Mouse (Mus musculus): ENCODE measurements around the gene Clint1.
"Not testable (repeated sequence)": the region's sequence is repeated elsewhere in the genome, so short reads cannot be mapped to it uniquely, and the experiment has no call there.

Clint1 gene

DNA sequence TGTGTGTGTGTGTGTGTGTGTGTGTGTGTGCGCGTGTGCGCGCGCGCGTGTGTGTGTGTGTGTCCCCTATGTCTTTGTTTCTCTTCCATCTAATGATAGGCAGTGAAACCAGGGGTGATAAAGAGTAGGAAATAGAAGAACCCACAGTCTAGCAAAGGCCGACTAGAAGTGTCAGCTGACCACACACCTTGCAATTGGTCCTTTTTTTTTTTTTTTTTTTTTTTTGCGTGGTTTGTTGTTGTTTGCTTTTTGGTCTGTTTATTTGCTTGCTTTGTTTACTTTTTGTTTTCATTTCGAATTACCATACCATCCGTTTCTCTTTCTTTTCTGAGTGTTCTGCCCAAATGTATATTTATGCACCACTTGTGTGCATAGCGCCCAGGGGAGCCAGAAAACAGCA lies 3.6 kb upstream of the Clint1 start:
- DNase-seq (ENCODE audit: low spot score) = no peak

DNA sequence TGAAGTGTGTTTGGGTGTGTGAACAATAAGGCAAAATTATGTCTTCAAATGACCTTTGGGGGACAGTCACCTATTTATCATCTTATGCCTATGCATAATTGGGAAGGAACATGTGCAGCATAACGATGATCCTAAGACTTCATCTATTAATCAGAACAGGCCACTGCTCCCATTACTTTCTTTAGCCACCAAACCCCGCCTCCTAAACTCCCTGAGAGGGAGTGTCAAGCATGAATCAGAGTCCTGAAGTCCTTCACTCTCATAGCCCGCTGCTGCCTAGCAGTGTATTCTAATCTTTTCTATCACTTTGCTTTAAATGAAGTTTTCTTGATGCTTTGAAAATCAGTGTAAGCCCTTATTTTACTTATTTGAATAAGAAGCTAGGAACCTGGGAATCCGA lies 2.6 kb upstream of the Clint1 start:
- DNase-seq (ENCODE audit: low spot score) = no peak

DNA sequence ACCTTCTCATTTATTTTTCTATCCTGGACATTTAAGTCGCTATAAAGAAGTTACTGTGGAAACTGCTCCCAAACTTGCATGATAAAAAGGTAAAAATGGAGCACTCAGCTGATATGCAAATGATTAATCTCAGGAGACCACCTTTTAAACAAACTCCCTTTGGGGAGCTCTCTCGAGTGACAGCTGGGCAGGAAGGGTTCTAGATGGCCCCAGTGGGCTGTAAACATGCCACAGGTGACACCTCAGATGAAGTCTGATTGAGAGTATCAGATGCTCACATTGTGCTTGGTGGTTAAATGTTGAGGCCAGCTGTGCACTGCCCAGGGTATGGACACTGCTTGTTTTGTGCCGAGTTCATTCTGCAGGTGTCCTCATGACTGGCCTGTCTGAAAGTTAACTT lies 2.0 kb upstream of the Clint1 start:
- no peak for DNase-seq (ENCODE audit: low spot score)

DNA sequence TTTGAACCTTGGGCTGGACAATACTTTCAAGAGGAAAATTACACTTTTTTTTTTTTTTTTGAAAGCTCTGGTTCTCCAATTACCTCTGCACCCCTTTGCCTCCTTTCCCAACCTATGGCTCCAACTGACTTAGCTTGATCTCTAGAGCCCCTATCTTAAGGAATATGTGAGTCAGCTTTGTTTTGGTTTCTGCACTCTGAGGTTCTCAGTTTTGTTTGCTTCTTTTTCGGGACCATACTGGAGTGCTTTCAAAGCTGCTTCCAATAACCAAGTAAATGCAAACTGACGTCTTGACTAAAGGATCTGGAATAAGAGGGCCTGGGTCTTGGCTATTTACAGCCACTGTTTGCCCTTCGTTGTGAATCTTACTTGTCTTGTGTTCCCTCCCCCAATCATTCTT lies 1.5 kb upstream of the Clint1 start:
- DNase-seq (ENCODE audit: low spot score) = no peak

DNA sequence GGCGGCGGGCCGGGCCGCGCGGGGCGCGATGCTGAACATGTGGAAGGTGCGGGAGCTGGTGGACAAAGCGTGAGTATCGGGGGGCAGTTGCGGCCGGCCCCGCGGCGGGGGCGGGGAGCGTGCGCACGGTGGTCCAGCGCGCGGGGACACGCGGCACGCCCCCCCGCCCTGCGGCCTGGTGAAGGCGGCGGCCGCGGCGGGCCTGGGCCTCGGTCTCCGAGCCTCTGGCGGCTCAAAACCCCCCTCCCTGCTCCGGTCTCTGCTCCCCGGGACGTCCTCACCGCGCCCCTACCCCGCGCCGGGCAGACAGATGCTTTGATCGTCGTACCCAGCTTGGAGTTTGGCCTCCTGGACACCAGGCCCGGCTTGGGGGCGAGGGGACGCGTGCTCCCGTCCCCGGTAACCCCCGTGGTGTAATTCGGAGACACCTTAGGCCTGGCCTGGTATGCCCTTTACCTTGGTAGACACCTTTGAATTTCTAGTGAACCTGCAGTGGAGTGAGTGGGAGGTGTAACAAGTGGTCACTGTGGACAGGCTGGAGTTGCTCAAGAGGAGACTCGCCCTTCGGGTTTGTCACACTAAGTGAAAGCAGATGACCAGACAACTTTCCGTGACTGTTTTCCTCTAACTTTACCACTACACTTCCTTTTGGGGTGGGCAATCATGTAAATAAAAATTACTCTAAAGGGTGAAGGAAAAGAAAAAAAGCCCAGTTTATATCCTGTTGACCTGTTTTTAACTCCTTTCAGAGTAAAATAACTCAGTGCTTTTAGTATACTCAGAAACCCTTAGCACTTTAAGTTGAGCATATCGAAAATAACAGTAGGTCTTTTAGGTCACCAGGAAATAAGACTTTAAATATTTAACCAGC lies 508 bp downstream of the Clint1 start:
- DNase-seq (ENCODE audit: low spot score) = peak; percentile 58

DNA sequence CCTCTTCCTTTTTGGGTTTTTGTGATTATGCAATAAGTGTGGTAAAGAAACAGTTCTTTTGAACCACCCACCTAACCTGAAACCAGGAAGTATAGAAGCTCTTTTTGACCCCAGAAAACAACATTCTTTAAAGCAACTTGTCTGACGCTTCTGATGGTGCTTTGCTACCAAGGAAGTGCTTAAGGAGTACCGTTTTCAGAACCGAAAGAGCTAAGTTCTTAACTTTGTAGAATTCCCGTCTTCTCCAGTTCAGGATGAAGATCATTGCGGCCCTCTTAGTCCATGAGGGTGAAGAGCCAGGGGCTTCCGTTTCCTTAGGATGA lies 1.1 kb downstream of the Clint1 start:
- no peak for DNase-seq (ENCODE audit: low spot score)

DNA sequence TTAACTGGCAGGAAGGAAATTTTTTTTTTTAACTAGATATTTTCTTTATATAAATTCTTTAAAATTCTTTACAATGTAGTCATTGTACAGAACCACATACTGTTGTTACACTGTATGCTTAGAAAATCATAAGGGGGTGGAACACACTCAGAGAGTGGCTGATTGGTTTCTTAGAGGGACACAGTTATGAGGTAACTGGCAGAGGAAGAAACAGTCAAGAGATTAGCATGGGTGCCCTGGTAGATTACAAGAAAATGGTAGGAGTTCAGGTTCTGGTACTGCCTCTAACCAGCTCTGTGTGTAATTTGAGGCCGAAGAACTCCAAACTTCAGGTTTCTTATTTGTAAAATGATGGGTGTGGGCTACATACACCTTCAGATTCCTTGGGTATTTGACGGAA lies 2.1 kb downstream of the Clint1 start:
- DNase-seq (ENCODE audit: low spot score) = no peak

DNA sequence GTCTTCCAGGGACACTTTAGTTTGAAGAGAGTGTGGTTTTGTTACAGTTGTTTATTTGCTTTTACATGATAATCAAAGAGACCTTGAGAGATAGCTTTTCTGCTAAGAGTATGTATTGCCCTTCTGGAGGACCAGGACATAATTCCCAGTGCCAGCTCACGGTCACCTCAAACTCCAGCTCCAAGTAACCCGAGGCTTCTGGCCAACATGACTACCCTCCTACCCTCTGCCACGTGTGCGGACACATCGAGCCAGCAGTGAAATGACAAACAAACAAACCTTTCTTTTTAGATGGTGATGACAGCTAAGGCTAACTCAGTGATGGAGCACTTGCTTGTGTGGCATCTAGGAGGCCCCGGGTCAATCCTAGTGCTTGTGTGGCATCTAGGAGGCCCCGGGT lies 2.5 kb downstream of the Clint1 start:
- DNase-seq (ENCODE audit: low spot score) = no peak

DNA sequence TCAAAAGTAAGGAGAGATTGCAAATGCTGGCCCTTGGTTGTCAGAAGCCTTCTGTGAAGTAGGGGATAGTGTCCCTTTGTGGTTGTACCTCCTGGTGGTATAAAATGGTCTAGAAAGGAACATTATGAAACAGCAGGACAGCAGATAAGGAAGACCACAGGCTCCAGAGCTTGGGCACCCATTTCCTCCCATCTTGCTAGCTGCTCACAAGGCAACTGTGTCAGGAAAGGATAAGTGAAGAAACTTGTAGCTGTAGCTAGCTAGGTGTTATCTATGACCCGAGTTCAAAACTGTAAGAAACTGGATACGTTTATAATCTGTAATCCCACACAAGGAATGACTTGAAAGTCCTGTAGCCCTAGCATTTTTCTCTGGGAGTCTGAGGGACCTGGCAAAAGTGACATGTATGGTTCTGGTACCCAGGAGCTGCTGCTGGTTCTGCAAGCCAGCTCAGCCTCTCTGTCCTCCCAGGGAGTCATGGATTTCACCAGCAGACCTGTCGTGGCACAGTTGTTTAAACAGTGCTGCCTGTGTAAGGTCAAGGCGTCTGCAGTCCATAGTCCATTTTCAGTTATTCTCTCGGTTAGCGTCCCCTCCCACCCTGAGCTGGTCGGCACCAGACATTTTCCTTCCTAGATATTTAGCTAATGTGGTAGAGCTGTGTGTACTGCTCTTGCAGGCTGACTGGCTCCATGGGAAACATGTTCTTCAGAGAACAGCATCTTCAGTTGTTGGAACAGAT lies 3.7 kb downstream of the Clint1 start:
- no peak for DNase-seq (ENCODE audit: low spot score)

DNA sequence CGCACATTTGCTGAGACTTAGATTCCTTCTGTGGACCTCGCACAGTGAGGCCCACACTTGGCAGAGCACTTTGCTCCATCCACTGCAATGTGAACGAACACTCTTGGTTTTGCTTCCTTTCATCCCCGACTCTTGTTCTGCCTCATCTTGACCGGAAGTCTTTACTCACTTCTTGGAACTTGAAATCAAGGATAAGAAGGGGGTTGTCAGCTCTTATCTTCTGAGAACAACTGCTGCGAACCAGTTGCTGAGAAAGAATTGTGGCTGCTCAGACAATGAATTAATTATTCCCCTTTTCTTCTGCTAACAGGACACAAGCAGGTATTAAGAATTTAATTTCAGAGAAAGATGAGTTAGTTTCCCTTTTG lies 4.3 kb downstream of the Clint1 start:
- no peak for DNase-seq (ENCODE audit: low spot score)

DNA sequence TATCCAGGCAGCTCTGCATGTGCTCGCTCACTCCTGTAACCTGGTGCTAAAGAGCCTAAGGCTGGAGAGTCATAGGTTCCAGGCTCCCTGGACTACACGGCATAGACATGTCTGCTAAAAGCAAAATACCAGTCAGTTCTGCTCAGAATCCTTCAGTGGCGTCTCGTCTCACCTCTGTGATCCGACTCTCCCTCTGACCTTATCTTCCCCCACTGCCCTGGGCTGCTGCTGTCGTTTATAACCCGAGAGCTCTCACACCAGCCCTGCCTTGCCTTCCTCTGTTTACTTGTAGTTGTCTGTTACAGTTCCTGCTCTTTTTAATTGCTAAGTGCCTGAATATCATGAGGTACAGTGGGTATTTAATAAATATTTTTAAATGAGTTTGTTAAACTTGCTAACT lies 9.5 kb downstream of the Clint1 start:
- no peak for DNase-seq (ENCODE audit: low spot score)

DNA sequence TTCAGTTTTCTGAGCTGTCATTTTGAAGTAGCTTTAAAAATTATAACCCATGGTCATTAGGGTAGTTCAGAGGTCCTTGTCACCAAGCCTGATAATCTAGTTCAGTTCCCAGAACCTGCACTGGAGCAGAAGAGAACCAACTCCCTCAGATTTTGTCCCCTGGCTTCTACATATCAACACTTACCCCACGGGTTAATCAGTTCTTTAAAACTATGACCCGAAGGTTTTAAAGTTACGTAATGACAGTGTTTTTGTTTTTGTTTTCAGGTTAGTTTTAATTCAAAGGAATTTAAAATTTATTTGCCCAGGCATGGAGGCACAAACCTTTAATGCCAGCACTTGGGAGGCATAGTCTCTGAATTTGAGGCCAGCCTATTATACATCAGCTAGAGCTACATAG lies 12.6 kb downstream of the Clint1 start:
- no peak for DNase-seq (ENCODE audit: low spot score)

DNA sequence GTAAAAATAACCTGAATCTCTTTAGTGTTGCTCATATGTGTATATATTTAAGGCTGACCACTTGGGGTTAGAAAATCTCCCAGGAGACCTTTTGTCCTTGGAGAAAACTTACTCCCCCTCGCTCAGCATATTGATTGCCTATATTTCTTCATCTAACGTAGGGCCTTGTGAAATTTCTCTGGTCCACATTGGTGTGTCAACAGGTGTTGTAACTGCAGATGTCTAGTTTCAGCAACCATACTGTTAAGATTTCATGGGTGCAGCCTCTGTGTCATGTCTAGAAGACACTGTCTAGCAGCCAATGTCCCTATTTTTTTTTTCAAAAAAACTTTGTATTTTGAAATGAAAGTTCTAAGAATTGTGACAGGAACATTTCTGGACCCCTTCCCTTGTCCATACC lies 14.0 kb downstream of the Clint1 start:
- no peak for DNase-seq (ENCODE audit: low spot score)

DNA sequence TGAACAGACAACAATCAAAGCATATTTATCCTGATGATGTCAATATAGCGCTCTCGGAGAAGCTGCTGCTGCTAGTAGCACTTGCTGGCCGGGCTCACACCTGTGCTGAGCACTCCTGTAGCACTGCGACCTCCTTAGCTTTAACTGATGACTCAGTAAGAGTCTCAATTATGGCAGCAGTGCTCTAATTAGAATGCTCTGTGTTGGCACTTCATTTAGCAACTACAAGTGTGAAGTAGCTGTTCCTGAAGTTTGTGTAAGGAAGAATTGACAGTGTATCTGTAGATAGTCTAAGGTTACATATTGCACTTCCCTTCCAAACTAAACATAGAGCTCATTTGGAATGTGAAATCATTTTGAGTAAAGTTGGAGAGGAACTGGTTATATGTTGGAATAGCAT lies 14.7 kb downstream of the Clint1 start:
- DNase-seq (ENCODE audit: low spot score) = no peak

DNA sequence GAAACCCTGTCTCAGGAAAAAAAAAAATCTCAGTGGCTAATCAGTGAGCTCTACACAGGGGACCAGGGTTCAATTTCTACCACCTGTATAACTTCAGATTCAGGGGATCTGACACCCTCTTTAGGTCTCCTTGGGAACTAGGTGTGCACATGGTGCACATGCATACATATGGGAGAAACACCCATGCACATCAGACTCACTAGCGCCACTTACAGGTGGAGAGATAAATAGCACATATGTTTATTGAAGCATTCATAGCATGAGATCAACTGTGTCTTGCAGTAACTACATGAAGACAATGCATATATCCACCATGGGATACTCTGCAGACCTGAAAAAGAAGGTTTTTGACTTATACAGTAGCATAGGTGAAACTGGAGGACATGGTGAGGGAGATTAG lies 21.8 kb downstream of the Clint1 start:
- DNase-seq (ENCODE audit: low spot score) = no peak

DNA sequence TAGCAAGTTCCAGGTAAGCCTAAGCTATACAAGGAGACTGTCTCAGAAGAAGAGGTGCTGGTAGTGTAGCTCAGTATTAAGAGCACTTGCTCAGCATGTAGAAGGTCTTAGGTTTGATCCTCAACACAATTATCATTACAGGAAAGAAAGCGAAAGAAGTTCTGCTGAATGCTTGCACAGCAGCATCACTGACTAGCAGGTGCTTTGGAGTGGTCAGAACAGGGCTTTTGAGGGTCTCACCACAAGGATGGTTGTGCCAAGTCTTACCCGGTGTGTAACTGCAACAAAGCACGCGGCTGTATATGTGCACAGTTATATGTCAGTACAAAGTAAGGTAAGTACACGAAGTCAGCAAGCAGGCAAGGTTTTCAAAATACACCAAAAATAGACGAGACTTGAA lies 22.4 kb downstream of the Clint1 start:
- no peak for DNase-seq (ENCODE audit: low spot score)

DNA sequence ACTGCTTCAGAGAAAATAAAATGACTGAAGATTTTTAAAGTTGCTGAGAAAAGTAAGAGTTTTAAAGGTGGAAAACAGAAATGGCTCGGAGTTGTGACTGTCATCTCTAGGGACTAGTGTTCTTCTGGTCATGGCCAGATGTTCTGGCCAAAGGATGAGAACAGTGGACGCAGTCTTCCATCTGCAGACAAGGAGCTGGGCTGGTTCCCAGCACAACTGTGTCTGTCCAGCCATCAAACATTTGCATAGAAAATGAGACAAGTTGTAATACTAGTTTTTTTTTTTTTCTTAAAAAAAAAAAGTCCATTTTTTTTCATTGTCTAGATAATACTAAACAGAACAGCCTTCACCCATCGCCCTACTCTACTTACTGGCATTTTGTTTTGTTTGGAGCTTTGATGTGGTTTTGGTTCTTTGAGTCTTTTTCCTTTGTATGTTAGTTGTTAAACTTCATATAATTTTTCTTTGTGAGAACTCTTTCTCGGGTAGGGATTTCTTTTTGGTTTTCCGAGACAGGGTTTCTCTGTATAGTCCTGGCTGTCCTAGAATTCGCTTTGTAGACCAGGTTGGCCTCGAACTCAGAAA lies 23.6 kb downstream of the Clint1 start:
- peak; percentile 43 for DNase-seq (ENCODE audit: low spot score)

DNA sequence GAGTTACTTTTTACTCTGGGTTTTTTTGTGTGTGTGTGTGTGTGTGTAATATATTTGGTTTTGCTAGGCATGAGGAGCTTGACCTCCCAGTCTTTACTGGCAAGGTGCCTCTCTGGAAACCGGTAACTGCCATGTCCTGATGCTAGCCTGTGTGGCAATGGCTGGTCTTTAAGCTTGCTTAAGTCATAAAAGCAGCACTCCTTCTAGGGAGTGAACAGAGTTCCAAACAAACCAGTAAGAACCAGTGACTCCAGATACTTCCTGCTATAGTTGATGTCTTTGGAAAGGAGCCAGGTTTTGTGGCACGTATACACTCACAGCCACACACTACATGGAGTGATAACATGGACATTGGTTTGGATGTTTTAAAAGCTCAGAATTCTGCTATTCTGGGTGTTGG lies 24.2 kb downstream of the Clint1 start:
- peak; percentile 54 for DNase-seq (ENCODE audit: low spot score)

DNA sequence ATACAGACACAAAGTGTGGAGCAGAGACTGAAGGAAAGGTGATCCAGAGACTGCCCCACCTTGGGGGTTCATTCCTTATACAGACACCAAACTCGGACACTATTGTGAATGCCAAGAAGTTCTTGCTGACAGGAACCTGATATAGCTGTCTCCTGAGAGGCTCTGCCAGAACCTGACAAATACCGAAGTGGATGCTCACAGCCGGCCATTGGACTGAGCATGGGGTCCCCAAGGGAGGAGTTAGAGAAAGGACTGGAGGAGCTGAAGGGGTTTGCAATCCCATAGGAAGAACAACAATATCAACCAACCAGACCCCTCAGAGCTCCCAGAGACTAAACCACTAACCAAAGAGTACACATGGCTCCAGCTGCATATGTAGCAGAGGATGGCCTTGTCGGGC lies 27.5 kb downstream of the Clint1 start:
- DNase-seq (ENCODE audit: low spot score) = not testable (repeated sequence)

DNA sequence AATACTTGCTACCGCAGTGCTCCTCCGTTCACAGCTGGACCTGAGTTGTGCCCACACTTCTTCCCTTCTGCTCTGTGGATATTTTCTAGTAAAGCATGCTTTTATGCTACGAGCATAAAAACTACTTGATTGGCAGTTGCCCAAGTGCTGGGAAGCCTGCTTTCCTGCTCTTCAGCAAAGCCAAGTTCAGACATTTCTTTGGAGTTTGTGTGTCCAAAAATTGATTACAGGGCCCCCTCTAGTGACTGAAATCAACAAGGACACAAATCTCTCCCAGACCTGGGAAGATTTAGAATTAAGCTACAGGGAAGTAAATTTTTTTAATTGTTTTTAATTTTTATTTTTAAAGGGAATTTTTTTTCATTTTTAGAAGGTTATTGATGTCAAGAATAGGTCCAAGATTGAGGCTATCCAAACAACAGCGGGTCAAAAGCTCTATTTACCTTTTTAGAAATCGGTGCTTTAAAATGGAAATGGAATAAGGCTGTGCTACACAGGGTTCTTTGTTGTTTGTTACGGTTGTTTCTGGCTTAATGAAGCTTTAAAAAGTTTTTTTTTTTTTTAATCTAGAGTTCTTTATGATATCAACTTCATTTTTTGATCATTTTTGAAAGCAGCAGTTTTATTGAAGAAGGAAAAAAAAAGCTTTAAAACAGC lies 29.3 kb downstream of the Clint1 start:
- peak; percentile 85 for DNase-seq (ENCODE audit: low spot score)

DNA sequence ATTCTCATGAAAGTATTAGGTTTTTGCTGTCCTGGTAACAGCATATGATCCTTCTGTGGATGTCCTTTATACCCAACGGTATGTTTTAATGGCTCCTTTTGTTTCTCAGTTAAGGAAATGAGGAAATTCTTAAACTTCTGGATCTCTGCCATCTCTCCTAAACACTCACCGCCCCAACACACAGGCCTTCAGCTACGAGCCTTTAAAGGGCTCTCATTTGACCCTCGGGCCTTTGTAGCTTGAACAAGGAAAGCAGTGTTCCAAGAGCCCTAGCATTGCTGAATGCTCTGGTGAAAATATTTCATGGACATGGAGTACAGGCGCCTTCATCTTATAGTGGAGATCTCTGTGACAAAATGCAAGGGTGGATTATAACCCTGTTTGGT lies 29.8 kb downstream of the Clint1 start:
- peak; percentile 38 for DNase-seq (ENCODE audit: low spot score)

DNA sequence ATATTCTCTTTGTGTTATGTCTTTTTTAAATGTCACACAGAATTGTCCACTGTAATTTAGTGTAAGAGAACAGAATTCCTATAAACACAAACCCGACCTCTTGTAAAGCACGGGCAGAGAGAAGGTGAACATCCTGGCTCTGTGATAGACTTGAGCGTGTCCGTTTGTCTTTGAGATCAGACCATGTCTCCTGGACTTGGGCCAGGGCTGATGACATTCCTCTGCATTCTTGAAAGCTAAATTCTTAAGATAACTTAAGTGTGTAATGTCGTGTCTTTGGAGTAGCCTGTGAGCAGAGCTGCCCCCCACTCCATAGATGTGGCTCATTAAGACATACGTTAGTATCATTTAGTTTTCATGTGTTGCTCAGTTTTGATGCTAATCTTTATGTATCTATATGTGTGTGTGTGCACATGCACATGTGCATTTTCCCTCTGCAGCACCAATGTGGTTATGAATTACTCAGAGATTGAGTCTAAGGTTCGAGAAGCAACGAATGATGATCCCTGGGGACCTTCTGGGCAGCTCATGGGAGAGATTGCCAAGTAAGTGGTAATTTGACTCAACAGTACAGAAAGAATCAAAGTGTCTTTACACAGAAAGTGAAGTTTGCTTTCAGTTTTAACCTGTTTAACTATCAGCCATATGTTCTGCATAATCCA lies 31.6 kb downstream of the Clint1 start:
- DNase-seq (ENCODE audit: low spot score) = peak; percentile 72
